Mouse (Mus musculus) v-Abl transformed pro-B cells (cell line): ENCODE results near the gene Oxct2a.
"Not testable (repeated sequence)": the region's sequence is repeated elsewhere in the genome, so short reads cannot be mapped to it uniquely, and the experiment has no call there.

Experiments
- in situ Hi-C, 2 experiments: fragments of 400-800 bp; cut with MboI; formaldehyde crosslinking; loops; one replicate each; pipeline ENCODE4 v1.15.1; 2025; ENCODE audit not compliant: unreplicated experiment in 2 of 2

The Oxct2a gene

DNA sequence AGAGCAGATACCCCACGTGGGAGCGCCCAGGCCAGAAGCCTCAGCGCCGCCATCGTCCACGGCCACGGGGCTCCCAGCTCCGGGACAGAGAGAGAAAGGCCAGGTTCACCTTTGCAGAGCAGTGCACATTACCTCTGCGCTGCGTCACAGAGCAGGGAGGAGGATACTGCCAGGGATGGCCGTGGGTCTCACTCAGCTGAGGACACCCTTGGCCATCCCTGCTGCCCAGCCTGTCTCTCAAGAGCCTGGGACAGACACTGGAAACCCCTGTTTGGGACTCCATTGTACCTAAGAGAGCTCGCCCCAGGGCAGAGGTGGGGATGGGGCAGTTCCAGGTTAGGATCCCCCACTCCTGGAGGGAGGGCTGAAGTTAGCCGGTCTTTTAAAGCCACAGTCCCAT is at the start of gene Oxct2a:
TSS of gene Oxct2a (minus strand) at position 101 of the 400 bp plus-strand sequence.
- in situ Hi-C loops = no loop called here

DNA sequence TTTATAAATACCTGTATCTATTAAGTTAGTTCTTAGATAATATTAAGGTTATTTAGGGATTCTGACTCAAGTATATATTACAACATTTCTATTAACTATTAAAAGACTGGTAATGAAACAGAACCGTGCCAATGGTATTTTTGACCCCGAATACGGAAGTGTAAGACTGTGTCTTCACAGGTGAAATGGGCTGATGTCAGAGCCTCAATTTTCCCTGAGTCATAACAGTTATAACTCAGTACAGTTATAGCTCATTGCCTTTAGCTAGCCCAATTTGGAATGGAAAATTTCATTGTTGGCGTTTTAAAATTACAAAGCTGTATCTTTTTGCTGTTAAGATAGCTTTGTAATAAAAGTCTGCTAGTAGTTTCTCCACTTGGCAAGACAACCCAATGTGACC is 40.1 kb upstream of the Oxct2a start:
- in situ Hi-C loops = no loop called here

DNA sequence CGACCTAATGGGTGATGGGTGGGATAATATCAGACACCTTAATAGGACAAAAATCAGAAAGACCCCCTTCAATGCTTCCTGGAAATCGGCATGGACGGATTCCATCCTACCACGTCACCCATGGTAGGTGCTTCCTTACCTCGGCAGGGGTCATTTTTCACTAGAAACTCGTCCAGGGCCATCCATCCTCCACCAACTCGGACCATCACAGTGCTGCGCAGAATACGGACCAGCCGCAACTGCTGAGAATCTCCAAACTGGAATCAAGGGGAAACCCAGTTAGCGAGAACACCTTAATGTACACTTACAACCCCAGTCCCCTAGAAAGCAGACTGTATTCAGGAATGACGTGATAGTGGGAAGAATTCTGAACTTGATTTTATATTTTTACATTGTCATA is 37.3 kb upstream of the Oxct2a start:
- in situ Hi-C loops = no loop called here

DNA sequence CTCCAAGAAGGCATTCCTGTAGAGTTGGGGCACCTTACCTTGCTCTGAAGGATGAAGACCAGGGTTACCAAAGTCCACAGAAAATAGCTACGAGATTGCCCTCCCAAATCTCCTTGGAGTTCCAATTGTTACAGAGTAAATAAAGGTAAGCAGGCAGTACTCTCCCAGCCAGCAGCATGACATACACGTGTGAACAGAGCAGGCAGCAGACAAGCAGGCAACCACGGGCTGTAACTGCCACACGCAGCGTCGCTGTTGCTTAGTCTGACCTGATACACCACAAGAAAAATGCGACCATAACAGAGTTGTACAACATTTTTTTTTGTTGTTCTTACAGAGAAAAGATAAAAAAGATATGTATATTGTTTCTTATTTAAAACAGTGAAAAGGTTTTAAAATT is 35.2 kb upstream of the Oxct2a start:
- in situ Hi-C loops = no loop called here

DNA sequence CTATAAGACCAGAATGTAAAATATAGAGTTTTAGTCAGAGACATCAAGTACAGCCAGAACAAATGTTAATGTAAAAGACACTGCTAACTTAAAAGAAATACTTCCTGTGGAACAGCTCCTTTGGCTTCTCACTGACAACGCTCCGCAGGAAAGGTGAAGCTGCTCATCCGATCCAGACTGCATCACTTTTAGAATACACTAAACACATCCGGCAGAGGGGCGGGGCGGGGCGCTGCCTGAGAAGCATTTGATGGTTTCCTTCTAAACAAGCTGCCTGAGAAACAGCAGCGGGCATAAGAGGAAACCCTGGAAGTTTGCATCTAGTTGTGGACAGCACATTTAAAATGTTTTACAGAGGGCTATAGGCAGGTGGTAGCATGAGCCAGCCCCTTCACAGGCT is 32.5 kb upstream of the Oxct2a start:
- in situ Hi-C loops = no loop called here

DNA sequence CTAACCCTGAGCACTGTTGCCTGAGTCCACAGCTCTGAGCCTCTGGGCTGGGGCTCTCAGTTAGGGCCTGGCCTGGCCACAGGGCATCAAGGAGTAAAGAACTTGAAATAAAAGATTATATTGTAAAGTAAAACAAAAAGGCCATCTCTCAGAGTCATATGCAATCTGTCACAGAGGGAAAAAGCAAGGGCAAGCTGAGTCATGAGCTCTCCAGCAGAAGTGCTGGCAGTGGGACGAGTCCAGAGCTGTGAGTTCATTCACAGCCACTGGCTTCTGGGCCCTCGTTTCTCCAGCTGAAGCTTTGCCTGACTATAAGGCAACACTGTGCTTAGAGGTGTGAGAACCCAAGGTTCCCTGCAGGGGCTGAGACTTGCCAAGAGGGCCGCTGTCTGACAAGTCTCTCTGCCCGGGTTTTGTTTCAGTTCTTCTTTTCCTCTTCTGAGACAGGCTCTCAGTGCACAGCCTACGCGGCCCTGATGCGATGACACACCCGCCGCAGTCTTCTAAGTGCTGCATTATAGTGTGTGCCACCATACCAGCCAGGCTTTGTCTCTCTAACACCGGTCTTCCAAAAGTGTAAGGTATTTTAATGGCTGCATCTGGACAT is 29.9 kb upstream of the Oxct2a start:
- in situ Hi-C loops = no loop called here

DNA sequence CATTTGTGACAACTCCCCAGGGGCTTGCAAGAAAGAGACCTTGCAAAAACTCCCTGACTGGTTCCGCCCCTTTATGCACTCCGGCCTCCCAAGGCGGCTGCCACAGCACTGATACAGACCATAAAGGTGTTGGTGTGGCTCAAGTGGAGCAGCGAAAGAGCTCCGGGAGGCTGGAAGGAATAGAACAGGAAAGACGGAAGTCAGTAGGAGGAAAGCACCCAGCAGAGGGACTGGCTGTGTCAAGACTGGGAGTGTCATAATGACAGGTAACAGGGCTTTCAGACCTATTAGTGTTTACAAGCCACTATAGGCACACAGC is 20.0 kb upstream of the Oxct2a start:
- in situ Hi-C loops = no loop called here

DNA sequence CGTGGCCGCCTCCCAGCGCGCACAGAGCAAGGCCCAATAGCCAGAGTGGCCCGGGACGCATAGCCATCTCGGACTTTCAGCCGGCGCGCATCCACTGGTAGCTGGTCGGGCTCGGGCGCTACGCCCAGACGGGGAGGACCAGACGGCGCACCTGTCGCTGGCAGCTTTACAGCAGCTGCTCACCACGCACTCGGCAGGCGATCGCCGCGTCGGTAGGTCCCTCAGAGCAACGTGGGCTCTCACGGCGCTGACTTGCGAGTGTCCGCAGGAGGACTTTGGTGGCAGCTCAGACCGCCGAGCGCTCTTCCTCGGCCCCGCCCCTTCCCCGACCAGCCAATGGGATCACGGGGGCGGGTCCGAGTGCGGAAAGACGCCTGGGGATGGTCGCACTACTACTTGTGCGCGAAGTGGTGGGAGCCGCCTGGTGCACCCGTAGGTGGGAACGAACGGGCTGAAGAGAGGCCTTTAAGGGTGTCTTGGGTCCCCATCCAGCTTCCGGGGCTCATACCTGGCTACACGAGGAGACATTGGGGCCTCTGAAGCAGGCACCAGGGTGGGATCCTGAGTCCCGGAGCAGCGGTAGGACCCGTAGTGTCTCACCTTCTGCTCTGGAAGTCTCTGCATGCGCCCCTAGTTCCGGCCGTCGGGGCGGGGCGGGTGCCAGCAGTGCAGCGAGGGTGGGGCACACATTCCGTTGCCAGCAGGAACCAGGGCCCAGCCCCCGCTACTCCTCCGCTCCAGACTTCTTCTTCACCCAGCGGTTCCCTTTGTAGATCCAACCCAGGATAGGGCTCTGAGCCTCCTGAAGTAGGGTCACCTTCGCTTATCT is 19.4 kb upstream of the Oxct2a start, which contains the start of gene Bmp8a:
TSS of gene Bmp8a (minus strand) at position 611 of the 829 bp plus-strand sequence.
- in situ Hi-C loops = no loop called here

DNA sequence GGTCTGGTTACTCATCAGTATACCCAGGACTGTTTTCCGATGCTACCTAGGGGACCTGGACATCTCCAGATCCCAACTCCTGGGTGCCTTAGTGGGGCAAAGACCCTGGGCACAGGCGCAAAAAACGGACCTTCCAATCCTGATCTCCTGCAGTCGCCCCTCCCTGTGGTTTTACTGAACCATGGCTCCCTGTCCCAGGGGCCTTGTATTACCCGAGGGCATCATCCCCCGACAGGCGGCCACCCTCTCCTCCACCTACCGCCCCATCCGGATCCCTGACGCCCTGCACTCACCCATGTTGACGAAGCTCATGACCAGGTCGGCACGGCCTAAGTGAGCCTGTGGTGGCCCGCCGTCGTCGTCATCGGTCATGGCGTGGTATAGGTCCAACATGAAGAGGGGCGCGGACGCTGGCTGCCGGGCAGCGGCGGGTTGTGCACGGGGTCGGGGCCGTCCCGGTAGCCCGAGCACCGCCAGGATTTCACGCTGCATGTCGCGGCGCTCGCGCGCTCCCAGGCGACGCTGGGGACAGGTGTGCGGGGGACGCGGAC is 18.7 kb upstream of the Oxct2a start:
- in situ Hi-C loops = no loop called here

DNA sequence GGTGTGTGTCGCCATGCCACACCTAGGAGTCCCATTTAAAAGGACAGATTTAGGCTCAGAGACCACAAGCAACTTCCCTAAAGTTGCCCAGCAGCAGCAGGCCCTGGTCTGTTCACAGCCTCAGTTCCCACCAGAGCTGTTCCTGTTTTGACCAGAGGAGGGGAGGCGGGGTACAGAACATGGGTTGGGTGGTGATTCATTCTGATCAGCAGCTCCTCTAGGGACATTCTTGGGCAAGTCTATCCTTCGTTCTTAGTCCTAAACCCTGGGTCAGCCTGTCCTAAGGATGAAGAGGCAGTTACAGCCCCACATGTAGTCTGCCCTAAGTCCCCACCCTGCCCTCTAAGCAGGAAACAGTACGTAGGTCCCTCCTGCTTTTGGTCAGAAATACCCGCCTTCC is 16.8 kb upstream of the Oxct2a start:
- in situ Hi-C loops = no loop called here

DNA sequence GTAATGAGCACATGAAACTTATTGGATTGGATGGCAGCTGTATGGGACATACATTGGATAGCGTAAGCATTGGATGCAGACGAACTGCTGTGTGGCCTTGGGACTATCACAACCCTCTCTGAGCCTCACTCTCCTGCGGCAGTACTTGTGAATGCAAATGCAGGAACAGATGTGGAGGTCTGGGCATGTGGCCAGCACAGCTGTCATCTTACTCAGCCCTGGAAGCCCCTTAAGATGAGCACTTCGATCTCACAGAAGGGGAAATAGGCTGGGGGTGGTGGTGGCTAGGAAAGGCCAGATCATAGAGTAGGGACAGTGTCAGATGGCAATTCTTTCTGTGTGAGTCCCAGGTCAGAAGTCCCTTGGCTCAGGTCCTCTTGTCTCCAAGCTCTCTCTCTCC is 14.3 kb upstream of the Oxct2a start:
- in situ Hi-C loops = no loop called here

DNA sequence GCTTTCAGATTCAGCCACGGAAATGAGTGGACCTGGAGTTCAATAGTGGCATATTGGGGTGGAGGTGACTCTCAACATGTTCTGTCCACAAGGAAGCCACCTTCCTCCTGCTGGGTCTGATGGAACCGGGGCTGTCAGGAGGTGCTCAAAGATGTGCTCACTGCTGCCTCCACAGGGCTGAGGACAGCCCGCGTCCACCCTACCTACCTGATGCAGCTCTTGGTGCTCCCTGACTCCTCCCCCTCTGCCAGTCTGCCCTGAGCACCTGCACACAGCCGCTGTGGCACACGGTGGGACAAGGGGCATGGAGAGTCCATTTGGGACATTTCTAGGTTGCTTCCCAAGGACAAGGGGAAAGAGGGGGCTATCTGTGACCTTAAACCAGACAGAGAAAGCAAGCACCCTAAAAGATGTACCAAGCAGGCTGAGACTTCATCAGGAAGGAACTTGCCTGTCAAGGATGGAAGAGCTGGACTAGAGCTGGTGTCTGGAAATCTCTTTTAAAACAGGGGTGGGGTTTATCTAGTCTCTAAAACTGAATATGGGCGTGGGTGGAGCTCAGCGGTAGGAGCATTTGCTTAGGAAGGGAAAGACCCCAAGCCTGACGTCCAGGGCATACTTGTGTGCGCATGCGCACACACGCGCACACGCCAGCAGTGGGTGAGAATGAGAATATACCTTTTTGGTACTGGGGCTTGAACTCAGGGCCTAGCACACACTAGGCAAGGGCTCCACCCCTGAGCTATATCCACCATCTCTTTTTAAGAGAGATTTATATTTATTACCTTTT is 12.6 kb upstream of the Oxct2a start:
- in situ Hi-C loops = no loop called here

DNA sequence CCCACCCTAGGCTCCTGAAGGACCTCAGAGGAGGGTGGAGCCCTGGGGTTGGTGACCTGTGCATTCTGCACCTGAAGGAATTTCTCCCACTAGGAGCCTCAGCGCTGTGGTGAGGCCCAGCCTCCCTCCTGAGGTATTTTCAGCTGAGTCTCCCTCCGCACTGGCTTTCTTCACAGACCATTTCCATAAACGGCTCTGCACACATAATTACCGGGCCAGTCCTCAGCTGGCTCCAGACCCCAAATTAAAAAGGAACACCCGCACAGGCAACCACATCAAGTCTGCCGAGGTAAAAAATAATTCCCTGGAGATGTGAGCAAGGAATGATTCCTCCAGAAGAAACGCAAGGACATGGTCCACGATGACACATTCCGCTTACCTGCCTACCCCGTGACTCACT is 11.8 kb upstream of the Oxct2a start:
- in situ Hi-C loops = not testable (repeated sequence)

DNA sequence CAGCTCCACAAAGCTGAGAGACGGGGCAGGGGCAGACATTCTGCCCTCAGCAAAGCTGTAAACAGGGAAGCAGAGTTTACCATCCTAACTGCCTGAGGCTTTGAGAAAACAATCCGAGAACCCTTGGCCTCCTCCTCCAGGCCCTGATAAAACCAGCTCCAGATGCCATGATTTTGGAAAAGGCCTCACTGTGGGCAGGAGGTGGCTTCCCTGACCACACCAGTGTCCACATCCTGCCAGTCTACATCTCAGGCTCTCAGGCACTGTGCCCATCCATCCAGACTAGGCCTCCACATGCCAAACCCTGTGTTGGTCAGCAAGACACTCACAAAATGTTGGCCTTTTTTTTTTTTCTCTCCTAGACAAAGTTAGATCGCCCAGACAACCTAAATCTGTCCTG is 10.7 kb upstream of the Oxct2a start:
- in situ Hi-C loops = no loop called here

DNA sequence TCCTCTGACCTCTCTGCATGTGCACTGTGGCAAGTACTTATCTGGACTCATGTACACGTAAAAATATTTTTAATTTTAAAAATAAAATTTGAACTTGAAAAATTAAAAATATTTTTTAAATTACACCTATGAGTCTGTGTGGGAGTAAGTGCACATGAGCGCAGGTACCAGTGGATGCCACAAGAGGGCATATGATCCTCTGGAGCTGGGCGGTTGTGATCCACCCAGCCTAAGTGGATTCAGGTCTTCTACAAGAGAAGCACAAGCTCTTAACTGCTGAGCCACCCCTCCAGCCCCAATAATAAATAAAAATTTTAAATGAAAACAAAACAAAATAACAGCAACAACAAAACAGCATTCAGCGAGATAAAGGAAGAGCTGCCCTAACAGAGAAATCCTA is 9.7 kb upstream of the Oxct2a start:
- in situ Hi-C loops = no loop called here

DNA sequence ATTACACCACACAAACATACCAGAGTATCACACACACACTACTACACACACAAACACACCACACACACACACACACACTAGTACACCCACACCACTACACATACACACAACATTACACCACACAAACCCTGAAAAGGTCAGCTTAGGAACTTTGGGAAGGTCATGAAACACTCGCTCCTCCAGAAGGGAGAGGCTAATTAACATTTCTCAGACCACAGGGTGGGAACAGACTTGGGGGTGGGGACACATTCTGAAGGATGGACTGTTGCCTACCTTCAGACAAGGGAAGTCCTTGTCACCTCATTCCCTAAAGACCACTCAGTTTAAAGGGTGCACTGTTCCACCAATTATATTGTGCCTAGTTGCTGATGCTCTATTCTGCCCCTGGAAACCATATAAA is 8.5 kb upstream of the Oxct2a start:
- in situ Hi-C loops = not testable (repeated sequence)

DNA sequence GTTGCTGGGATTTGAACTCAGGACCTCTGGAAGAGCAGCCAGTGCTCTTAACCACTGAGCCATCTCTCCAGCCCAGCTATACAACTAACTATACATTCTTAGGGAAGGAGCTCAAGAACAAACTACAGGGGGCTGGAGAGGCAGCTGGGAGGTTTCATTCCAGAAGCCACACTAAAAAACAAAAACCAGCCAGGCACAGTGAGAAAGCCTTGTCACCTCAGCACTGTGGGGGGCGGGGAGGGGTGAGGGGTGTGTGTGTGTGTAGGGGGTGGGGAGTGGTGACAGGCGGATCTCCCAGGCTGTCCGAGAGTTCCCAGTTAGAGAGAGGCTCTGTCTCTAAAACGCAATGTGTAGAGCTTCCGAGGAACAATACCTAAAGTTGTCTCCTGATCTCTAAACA is 7.9 kb upstream of the Oxct2a start:
- in situ Hi-C loops = no loop called here

DNA sequence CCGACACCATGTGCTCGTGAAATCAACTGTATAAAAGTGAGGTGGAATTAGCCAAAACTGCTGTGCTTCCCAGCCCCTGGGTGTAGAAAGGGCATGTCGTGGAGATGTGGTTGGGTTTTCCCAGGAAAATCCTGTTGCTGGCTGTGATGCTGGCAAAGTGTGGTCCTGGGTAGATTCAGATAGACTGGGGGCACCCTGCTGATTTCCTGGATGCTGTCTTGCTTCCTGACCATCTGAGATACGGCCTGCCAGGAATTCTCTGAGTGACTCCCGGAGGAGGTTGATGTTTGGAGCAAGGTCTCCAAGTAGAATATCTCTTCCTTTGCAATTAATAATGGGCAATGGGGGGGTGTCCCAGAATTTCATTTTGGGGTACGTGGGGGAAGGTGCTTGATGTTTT is 5.5 kb upstream of the Oxct2a start:
- in situ Hi-C loops = no loop called here

DNA sequence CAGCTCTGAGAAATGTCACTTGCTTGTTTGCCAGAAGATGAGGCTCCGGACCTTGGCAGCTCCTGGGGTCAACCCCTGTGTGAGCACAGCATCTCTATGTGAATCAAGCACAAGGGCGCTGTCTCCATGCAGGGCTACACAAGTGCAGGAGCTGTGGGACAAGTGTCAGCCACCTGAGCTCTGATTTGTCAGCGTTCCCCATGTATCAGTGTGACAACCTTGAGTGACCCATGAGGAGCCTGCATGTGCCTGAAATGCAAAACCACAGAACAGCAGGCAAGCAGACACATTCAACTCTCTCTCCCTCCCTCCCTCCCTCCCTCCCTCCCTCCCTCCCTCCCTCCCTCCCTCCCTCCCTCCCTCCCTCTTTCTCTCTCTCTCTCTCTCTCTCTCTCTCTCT is 4.2 kb upstream of the Oxct2a start:
- in situ Hi-C loops = no loop called here

DNA sequence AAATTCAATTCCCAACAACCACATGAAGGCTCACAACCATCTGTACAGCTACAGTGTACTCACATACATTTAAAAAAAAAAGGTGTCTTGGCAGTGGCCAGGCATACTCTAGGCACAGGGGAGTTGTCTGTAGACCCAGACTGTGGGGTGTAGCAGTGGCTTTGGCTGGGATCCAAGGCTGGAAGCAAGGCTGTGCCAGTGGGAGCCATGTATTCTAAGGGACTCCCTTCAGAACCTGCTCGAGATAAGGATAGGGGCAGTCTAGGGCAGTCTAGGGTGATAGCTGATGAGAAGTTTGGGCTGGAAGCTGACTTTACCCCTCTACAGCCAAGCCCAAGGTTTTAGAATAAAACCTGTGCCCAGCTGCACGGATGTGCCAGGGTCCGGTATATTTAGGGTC is 2.7 kb upstream of the Oxct2a start:
- in situ Hi-C loops = no loop called here

DNA sequence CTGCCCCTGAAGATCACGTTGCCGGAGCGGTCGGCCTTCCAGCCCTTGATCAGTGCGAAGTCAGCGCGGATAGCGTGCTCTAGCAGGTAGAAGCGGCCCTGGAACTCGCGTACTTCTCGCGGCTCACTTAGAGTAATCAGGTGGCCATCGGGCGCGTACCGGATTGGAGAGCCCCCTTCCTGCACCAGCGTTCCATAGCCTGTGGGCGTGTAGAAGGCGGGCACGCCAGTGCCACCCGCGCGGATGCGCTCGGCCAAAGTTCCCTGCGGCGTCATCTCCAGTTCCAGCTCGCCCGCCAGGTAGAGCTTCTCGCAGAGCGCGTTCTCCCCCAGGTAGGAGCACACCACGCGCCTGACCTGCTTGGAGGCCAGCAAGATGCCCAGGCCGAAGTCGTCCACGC is 524 bp downstream of the Oxct2a start:
- in situ Hi-C loops = not testable (repeated sequence)
